ENCODE assay signal across 8 mouse cellular contexts in genomic region chr10:61476440-61477165, GRCm38 (mm10). TPM values are rescaled to one million over a fixed set of nuclear protein-coding genes. Genes with fewer than 3 reads are reported as not detected.
DNase-seq lines count a peak whose midpoint lies in the region; ATAC-seq and TF ChIP-seq lines count a peak whose summit lies in the region.

No protein-coding gene starts in this region.

- TF ChIP-seq EP300 in liver, embryonic 14.5 days (IDR thresholded peaks at IDR 0.05; ENCODE audit: low read depth): 0 out of 2 replicates have a peak, but pooled peaks have one; percentile 8

- no peak for TF ChIP-seq CTCF in layer of hippocampus, adult 2 months (conservative IDR thresholded peaks at IDR 0.05)
- no peak for TF ChIP-seq CTCF in liver, embryonic 14.5 days (IDR thresholded peaks at IDR 0.05; ENCODE audit: low read depth)

- no peaks in the 10 kb centered on the region for H3K27me3 ChIP-seq in embryonic facial prominence, embryonic 14.5 days (replicated peaks; ENCODE audit: control insufficient read depth, insufficient read depth, low read length)
- no peaks in the 10 kb centered on the region for H3K27me3 ChIP-seq in heart, embryonic 15.5 days
- H3K27me3 ChIP-seq in liver, embryonic 14.5 days (ENCODE audit: control insufficient read depth, insufficient read depth, low read length): no peaks in the 10 kb centered on the region

- H3K4me1 ChIP-seq in embryonic facial prominence, embryonic 14.5 days (ENCODE audit: control insufficient read depth, insufficient read depth, low read length): peaks cover 5% of the 10 kb centered on the region; the same call in 1 of the 2 replicates
- peaks cover 23% of the 10 kb centered on the region for H3K4me1 ChIP-seq in heart, embryonic 15.5 days (replicated peaks)
- peaks cover 9 to 11% of the 10 kb centered on the region in 2 experiments for H3K4me1 ChIP-seq in liver, embryonic 14.5 days (replicated peaks; ENCODE audit: control insufficient read depth in 2 of 2, insufficient read depth in 2 of 2, low read length in 1 of 2)

- H3K9ac ChIP-seq in embryonic facial prominence, embryonic 14.5 days (ENCODE audit: low read depth, low read length): peak overlapping the region; percentile 67
- peak overlapping the region; percentile 71 for H3K9ac ChIP-seq in heart, embryonic 15.5 days
- H3K9ac ChIP-seq in liver, embryonic 14.5 days (replicated peaks): peak overlapping the region; percentile 78

- WGBS in embryonic facial prominence, embryonic 14.5 days: 3% methylated on average over 14 of the region's 15 CpGs
- 4% methylated on average over 15 of the region's 15 CpGs for WGBS in heart, embryonic 15.5 days
- WGBS in liver, embryonic 14.5 days (ENCODE audit: insufficient replicate concordance): 4% methylated on average over 15 of the region's 15 CpGs

- no peak for DNase-seq in layer of hippocampus, adult 2 months (ENCODE audit: low spot score in 2 of 2)
- DNase-seq in layer of hippocampus, postnatal 36 days: no peak
- DNase-seq in embryonic facial prominence, embryonic 14.5 days (ENCODE audit: low spot score): peak; percentile 38
- no peak for DNase-seq in liver, embryonic 14.5 days (ENCODE audit: low read depth in 3 of 3, low spot score in 3 of 3)
- DNase-seq in urinary bladder, postnatal 4 days (ENCODE audit: low spot score in 2 of 2): no peak
- no peak for DNase-seq in adrenal gland, adult 18-20 months (ENCODE audit: low spot score in 2 of 2)
- DNase-seq in natural killer cell, adult 2 months (ENCODE audit: low spot score in 2 of 2): no peak

- H3K4me3 ChIP-seq in layer of hippocampus, adult 2 months: peak overlapping the region; percentile 99
- peak overlapping the region; percentile 65 for H3K4me3 ChIP-seq in embryonic facial prominence, embryonic 14.5 days (ENCODE audit: low read depth, low read length)
- peak overlapping the region; percentile 70 for H3K4me3 ChIP-seq in heart, embryonic 15.5 days
- H3K4me3 ChIP-seq in liver, embryonic 14.5 days (ENCODE audit: insufficient read depth in 1 of 2, low read depth in 2 of 2, low read length in 2 of 2): peak overlapping the region; percentile 70 to 77

- H3K27ac ChIP-seq in layer of hippocampus, adult 2 months: peak overlapping the region; percentile 97
- H3K27ac ChIP-seq in embryonic facial prominence, embryonic 14.5 days (replicated peaks; ENCODE audit: low read depth, low read length): no peak overlapping the region
- peak overlapping the region; percentile 81 for H3K27ac ChIP-seq in heart, embryonic 15.5 days
- no peak overlapping the region; the same call in 1 of the 2 replicates for H3K27ac ChIP-seq in liver, embryonic 14.5 days

- H3K36me3 ChIP-seq in embryonic facial prominence, embryonic 14.5 days (ENCODE audit: control insufficient read depth, insufficient read depth, low read length): no peaks in the 10 kb centered on the region
- H3K36me3 ChIP-seq in heart, embryonic 15.5 days: no peaks in the 10 kb centered on the region
- no peaks in the 10 kb centered on the region for H3K36me3 ChIP-seq in liver, embryonic 14.5 days (replicated peaks; ENCODE audit: control insufficient read depth, insufficient read depth, low read depth)

- no peak for ATAC-seq in embryonic facial prominence, embryonic 14.5 days (ENCODE audit: low read depth)
- ATAC-seq in heart, embryonic 15.5 days (replicated peaks; ENCODE audit: insufficient number of reproducible peaks, insufficient read depth, low FRiP score, low read depth): no peak
- ATAC-seq in liver, embryonic 14.5 days (ENCODE audit: insufficient read depth): no peak

- H3K4me2 ChIP-seq in embryonic facial prominence, embryonic 14.5 days (ENCODE audit: low read depth, low read length): peak overlapping the region; percentile 75
- H3K4me2 ChIP-seq in heart, embryonic 15.5 days: peak overlapping the region; percentile 96
- peak overlapping the region; percentile 94 for H3K4me2 ChIP-seq in liver, embryonic 14.5 days (ENCODE audit: low read depth)

- H3K9me3 ChIP-seq in embryonic facial prominence, embryonic 14.5 days (ENCODE audit: control insufficient read depth, low read length): no peaks in the 10 kb centered on the region
- H3K9me3 ChIP-seq in heart, embryonic 15.5 days (replicated peaks): no peaks in the 10 kb centered on the region
- H3K9me3 ChIP-seq in liver, embryonic 14.5 days (ENCODE audit: control insufficient read depth, low read length): no peaks in the 10 kb centered on the region

RNA-seq across cellular contexts. Expression of gene Lrrc20, which starts 1.0 kb away (rescaled TPM):
- total RNA-seq in layer of hippocampus, adult 2 months (2021): 10 to 100 TPM; 21.4 to 24.4 TPM
- total RNA-seq in layer of hippocampus, postnatal 36 days (2021): 10 to 100 TPM; 21.2 to 24.1 TPM
- 9.7 TPM in 2 replicates for polyA plus RNA-seq in embryonic facial prominence, embryonic 14.5 days (2014; fragmentation: Nextera tagmentation; extraction: Ambion mirVana)
- polyA plus RNA-seq in heart, embryonic 15.5 days (2015; fragmentation: Nextera tagmentation; extraction: Ambion mirVana): 10.4 and 12.9 TPM in 2 replicates
- polyA plus RNA-seq in liver, embryonic 14.5 days (2012; rRNA removed): 6.2 and 6.4 TPM in 2 replicates
- polyA plus RNA-seq in liver, embryonic 14.5 days (2014; fragmentation: Nextera tagmentation; extraction: Ambion mirVana): 6.1 and 7.7 TPM in 2 replicates
- 10 to 100 TPM in 1 of 2 experiments, 1 to 10 TPM in 1; 7.4 to 15.9 TPM for total RNA-seq in adrenal gland, adult 18-20 months (2021)

RNA-seq across cellular contexts. Expression of gene Eif4ebp2, which starts 24.1 kb away (rescaled TPM):
- 10 to 100 TPM; 47.6 to 57.0 TPM for total RNA-seq in layer of hippocampus, adult 2 months (2021)
- 10 to 100 TPM; 56.1 to 56.8 TPM for total RNA-seq in layer of hippocampus, postnatal 36 days (2021)
- 43.3 and 46.9 TPM in 2 replicates for polyA plus RNA-seq in embryonic facial prominence, embryonic 14.5 days (2014; fragmentation: Nextera tagmentation; extraction: Ambion mirVana)
- polyA plus RNA-seq in heart, embryonic 15.5 days (2015; fragmentation: Nextera tagmentation; extraction: Ambion mirVana): 50.6 and 63.6 TPM in 2 replicates
- 17.6 and 23.1 TPM in 2 replicates for polyA plus RNA-seq in liver, embryonic 14.5 days (2012; rRNA removed)
- 24.3 and 25.3 TPM in 2 replicates for polyA plus RNA-seq in liver, embryonic 14.5 days (2014; fragmentation: Nextera tagmentation; extraction: Ambion mirVana)
- total RNA-seq in adrenal gland, adult 18-20 months (2021): 100 to 1,000 TPM; 111 to 113 TPM

RNA-seq across cellular contexts. Expression of gene Nodal, which starts 58.8 kb away (rescaled TPM):
- total RNA-seq in layer of hippocampus, adult 2 months (2021): under 1 TPM; 0.23 to 0.27 TPM
- under 1 TPM in 1 of 2 experiments, not detected in 1; 0.22 TPM for total RNA-seq in layer of hippocampus, postnatal 36 days (2021)
- 0.10 and 0.13 TPM in 2 replicates for polyA plus RNA-seq in embryonic facial prominence, embryonic 14.5 days (2014; fragmentation: Nextera tagmentation; extraction: Ambion mirVana)
- 0.09 TPM in 2 replicates for polyA plus RNA-seq in heart, embryonic 15.5 days (2015; fragmentation: Nextera tagmentation; extraction: Ambion mirVana)
- 0.58 and 0.64 TPM in 2 replicates for polyA plus RNA-seq in liver, embryonic 14.5 days (2012; rRNA removed)
- 0.57 and 0.72 TPM in 2 replicates for polyA plus RNA-seq in liver, embryonic 14.5 days (2014; fragmentation: Nextera tagmentation; extraction: Ambion mirVana)
- total RNA-seq in adrenal gland, adult 18-20 months (2021): not detected

Comparison
In these comparisons a context has a peak if more than half of its experiments do, and no peak if none do; other contexts are left out.
1. H3K27ac ChIP-seq: peak in layer of hippocampus, adult 2 months (single experiment) and heart, embryonic 15.5 days (single experiment); none in embryonic facial prominence, embryonic 14.5 days (single experiment) and liver, embryonic 14.5 days (single experiment).
2. Peak in every context shown above with its lines, with median percentiles within 50 percentile points of each other: H3K4me3 ChIP-seq, H3K4me2 ChIP-seq and H3K9ac ChIP-seq.